Mouse (Mus musculus) bone marrow, adult 2 months (tissue): ENCODE results near the gene Slc7a15. TPM values are rescaled to one million over a fixed set of nuclear protein-coding genes. Genes with fewer than 3 reads are reported as not detected.
A peak's percentile ranks its signal among the peaks of the same experiment; 100 is the strongest.

ENCODE experiments used
- H3K27ac ChIP-seq: fragments of 200-500 bp; 2 replicates; pipeline ENCODE4 v1.5.1; 2012; ENCODE audit warnings: low read depth, mild to moderate bottlenecking, control low read depth, inconsistent platforms, low read length; ENCODE audit not compliant: control insufficient read depth, poor library complexity, insufficient read depth
- H3K4me1 ChIP-seq: fragments of 200-500 bp; 2 replicates; pipeline ENCODE4 v1.6.1; 2011; ENCODE audit warnings: low read length; ENCODE audit not compliant: control insufficient read depth, insufficient read depth
- H3K4me3 ChIP-seq: fragments of 200-500 bp; replicated peaks from 2 replicates; pipeline ENCODE3; 2011; ENCODE audit warnings: mild to moderate bottlenecking, low read depth, low read length, control low read depth; ENCODE audit not compliant: control insufficient read depth
- CTCF ChIP-seq: fragments of 200-500 bp; IDR thresholded peaks from 2 replicates; pipeline ENCODE4 v1.5.1; 2011; ENCODE audit warnings: low read length, control low read depth; ENCODE audit not compliant: control insufficient read depth, insufficient read depth
- POLR2A ChIP-seq: fragments of 200-500 bp; IDR thresholded peaks from 2 replicates; pipeline ENCODE4 v1.6.1; 2011; ENCODE audit warnings: low read depth, mild to moderate bottlenecking, control low read depth, low read length, borderline replicate concordance; ENCODE audit not compliant: control insufficient read depth
- WGBS: fragments of 180-500 bp; shearing (Covaris S2); methylation state at CpG from one replicate; pipeline ENCODE4 v1.1.7; 2018; 5-methylcytosine and 5-hydroxymethylcytosine counted together
- polyA plus RNA-seq: library from polyadenylated mRNA; stranded (reverse); fragments of >200 nt; gene quantifications from 2 replicates; pipeline ENCODE4 v1.2.4, GENCODE M21; 2011; ENCODE audit warnings: low replicate concordance; ENCODE audit not compliant: missing spikeins, insufficient read depth, insufficient read length

Slc7a15 gene
- polyA plus RNA-seq, 1 experiment: not detected

GRCm38 (mm10) chr12:8524062-8524461, 74.8 kb downstream of the Slc7a15 start:
- WGBS: 70% methylated on average over 5 of the region's 5 CpGs
- TF ChIP-seq CTCF (no peak), POLR2A (no peak)
- Histone ChIP-seq H3K27ac (no peak overlapping the region), H3K4me1 (peaks cover 6% of the 10 kb centered on the region), H3K4me3 (no peak overlapping the region)

- 44% methylated on average over 2 of the region's 2 CpGs for WGBS
- TF ChIP-seq POLR2A: no peak
- TF ChIP-seq CTCF: no peak
- Histone ChIP-seq H3K4me3 (no peak overlapping the region), H3K4me1 (peaks cover 6% of the 10 kb centered on the region), H3K27ac (no peak overlapping the region)
Measured at GRCm38 (mm10) chr12:8522711-8523110, 76.2 kb downstream of the Slc7a15 start.

- H3K4me1 ChIP-seq: peaks cover 6% of the 10 kb centered on the region
- peak overlapping the region; percentile 95 for H3K27ac ChIP-seq
- H3K4me3 ChIP-seq: no peak overlapping the region
- 4% methylated on average over 12 of the region's 12 CpGs for WGBS
- no peak for TF ChIP-seq CTCF
- no peak for TF ChIP-seq POLR2A
Measured at GRCm38 (mm10) chr12:8521375-8522047, 77.4 kb downstream of the Slc7a15 start.

- Histone ChIP-seq H3K4me1 (peaks cover 6% of the 10 kb centered on the region), H3K4me3 (no peak overlapping the region), H3K27ac (no peak overlapping the region)
- WGBS: 40% methylated on average over 12 of the region's 12 CpGs
- TF ChIP-seq CTCF (no peak), POLR2A (no peak)
Measured at GRCm38 (mm10) chr12:8519431-8520160, 79.3 kb downstream of the Slc7a15 start.

- no peak overlapping the region for H3K4me3 ChIP-seq
- whole genome bisulfite sequencing: 69% methylated on average over 18 of the region's 18 CpGs
- TF ChIP-seq POLR2A (no peak), CTCF (no peak)
- peaks cover 2% of the 10 kb centered on the region for H3K4me1 ChIP-seq
- no peak overlapping the region for H3K27ac ChIP-seq
Measured at GRCm38 (mm10) chr12:8511037-8511882, 87.6 kb downstream of the Slc7a15 start.

- H3K4me1 ChIP-seq: peaks cover 2% of the 10 kb centered on the region
- TF ChIP-seq CTCF: no peak
- no peak for TF ChIP-seq POLR2A
- no peak overlapping the region for H3K27ac ChIP-seq
- WGBS: 57% methylated on average over 6 of the region's 6 CpGs
- no peak overlapping the region for H3K4me3 ChIP-seq
Measured at GRCm38 (mm10) chr12:8510317-8510988, 88.4 kb downstream of the Slc7a15 start.

GRCm38 (mm10) chr12:8509693-8510092, 89.2 kb downstream of the Slc7a15 start:
- Histone ChIP-seq H3K4me3 (no peak overlapping the region), H3K27ac (no peak overlapping the region), H3K4me1 (peaks cover 2% of the 10 kb centered on the region)
- TF ChIP-seq POLR2A: no peak
- TF ChIP-seq CTCF: no peak
- WGBS: 51% methylated on average over 5 of the region's 5 CpGs

GRCm38 (mm10) chr12:8506954-8507707, 91.7 kb downstream of the Slc7a15 start:
- Histone ChIP-seq H3K4me3 (no peak overlapping the region), H3K4me1 (peaks cover 2% of the 10 kb centered on the region), H3K27ac (no peak overlapping the region)
- 43% methylated on average over 9 of the region's 9 CpGs for WGBS
- TF ChIP-seq CTCF: no peak
- TF ChIP-seq POLR2A: no peak
